ENCODE assay signal across 8 mouse cellular contexts in genomic region chr5:122091070-122091469, GRCm38 (mm10). TPM values are rescaled to one million over a fixed set of nuclear protein-coding genes. Genes with fewer than 3 reads are reported as not detected.
A peak's percentile ranks its signal among the peaks of the same experiment; 100 is the strongest.
DNase-seq lines count a peak whose midpoint lies in the region; ATAC-seq lines count a peak whose summit lies in the region.

No protein-coding gene starts in this region.

- H3K4me2 ChIP-seq in liver, embryonic 13.5 days, result no peak overlapping the region

- WGBS in liver, embryonic 13.5 days (ENCODE audit: insufficient replicate concordance), result 17% methylated on average over 15 of the region's 15 CpGs

- ATAC-seq in granulocyte monocyte progenitor cell, adult 5-6 weeks (replicated peaks; ENCODE audit: poor library complexity, severe bottlenecking), result peak; percentile 82
- ATAC-seq in liver, embryonic 13.5 days (ENCODE audit: low read depth), result no peak

- peak; percentile 48 to 56 for DNase-seq in left cerebral cortex, adult 18-20 months (ENCODE audit: low spot score in 2 of 2)
- no peak for DNase-seq in left cerebral cortex, postnatal 36 days (ENCODE audit: low spot score in 2 of 2)
- peak; percentile 37 for DNase-seq in MEL-GATA-1-ER (ENCODE audit: extremely low read depth, low read depth)
- DNase-seq in cerebellum, postnatal 10 days, result peak; percentile 82 to 83
- peak; percentile 29 for DNase-seq in liver, embryonic 13.5 days
- DNase-seq in retina, adult 2 months (ENCODE audit: low read depth, low spot score), result peak; percentile 34
- DNase-seq in left cerebral cortex, adult 8-10 months (ENCODE audit: low spot score in 2 of 2), result no peak

- no peak overlapping the region for H3K9ac ChIP-seq in liver, embryonic 13.5 days

- H3K36me3 ChIP-seq in liver, embryonic 13.5 days, result no peaks in the 10 kb centered on the region

- no peak overlapping the region for H3K4me3 ChIP-seq in liver, embryonic 13.5 days (replicated peaks)

- H3K9me3 ChIP-seq in liver, embryonic 13.5 days (replicated peaks), result no peaks in the 10 kb centered on the region

- no peaks in the 10 kb centered on the region for H3K4me1 ChIP-seq in liver, embryonic 13.5 days (replicated peaks)

- H3K27ac ChIP-seq in liver, embryonic 13.5 days, result no peak overlapping the region

- H3K27me3 ChIP-seq in liver, embryonic 13.5 days, result no peaks in the 10 kb centered on the region

- intact Hi-C loops in left cerebral cortex, postnatal 36 days (cut with DNase I), result no loop called here

RNA-seq across cellular contexts. Expression of gene Myl2, which starts 9.7 kb away (rescaled TPM):
- 1 to 10 TPM; 1.3 to 2.0 TPM for total RNA-seq in left cerebral cortex, adult 18-20 months (2021)
- total RNA-seq in left cerebral cortex, postnatal 36 days (2021), result 1 to 10 TPM; 1.3 to 1.6 TPM
- total RNA-seq in granulocyte monocyte progenitor cell, adult 5-6 weeks (2014; fragmentation: Nextera tagmentation), result not detected in 2 replicates
- not detected in 2 replicates for total RNA-seq in granulocyte monocyte progenitor cell, adult 5-6 weeks (2017)
- polyA plus RNA-seq in liver, embryonic 13.5 days (2015; fragmentation: Nextera tagmentation; extraction: Ambion mirVana), result 0.70 and 11.9 TPM in 2 replicates
- 1 to 10 TPM; 2.4 to 9.2 (median 3.9) TPM for total RNA-seq in left cerebral cortex, adult 8-10 months (2022)

RNA-seq across cellular contexts. Expression of gene Cux2, which starts 41.2 kb away (rescaled TPM):
- total RNA-seq in left cerebral cortex, adult 18-20 months (2021), result 100 to 1,000 TPM; 192 to 210 TPM
- 100 to 1,000 TPM; 187 to 216 TPM for total RNA-seq in left cerebral cortex, postnatal 36 days (2021)
- 3.3 TPM in 1 of 2 replicates, not detected in the other for total RNA-seq in granulocyte monocyte progenitor cell, adult 5-6 weeks (2014; fragmentation: Nextera tagmentation)
- total RNA-seq in granulocyte monocyte progenitor cell, adult 5-6 weeks (2017), result 1.9 TPM in 1 of 2 replicates, not detected in the other
- polyA plus RNA-seq in liver, embryonic 13.5 days (2015; fragmentation: Nextera tagmentation; extraction: Ambion mirVana), result 0.59 and 0.88 TPM in 2 replicates
- 100 to 1,000 TPM; 150 to 185 (median 160) TPM for total RNA-seq in left cerebral cortex, adult 8-10 months (2022)

RNA-seq across cellular contexts. Expression of gene Ccdc63, which starts 49.6 kb away (rescaled TPM):
- under 1 TPM; 0.82 to 0.84 TPM for total RNA-seq in left cerebral cortex, adult 18-20 months (2021)
- under 1 TPM; 0.30 to 0.72 TPM for total RNA-seq in left cerebral cortex, postnatal 36 days (2021)
- 1.1 and 2.0 TPM in 2 replicates for total RNA-seq in granulocyte monocyte progenitor cell, adult 5-6 weeks (2014; fragmentation: Nextera tagmentation)
- total RNA-seq in granulocyte monocyte progenitor cell, adult 5-6 weeks (2017), result 0.60 TPM in 1 of 2 replicates, not detected in the other
- 0.14 TPM in 1 of 2 replicates, not detected in the other for polyA plus RNA-seq in liver, embryonic 13.5 days (2015; fragmentation: Nextera tagmentation; extraction: Ambion mirVana)
- total RNA-seq in left cerebral cortex, adult 8-10 months (2022), result 1 to 10 TPM in 1 of 4 experiments, under 1 TPM in 3; 0.53 to 1.4 (median 0.68) TPM

Comparison
In these comparisons a context has a peak if more than half of its experiments do, and no peak if none do; other contexts are left out.
1. DNase-seq: peak in left cerebral cortex, adult 18-20 months (2 of 2), MEL-GATA-1-ER (single experiment), cerebellum, postnatal 10 days (2 of 2), liver, embryonic 13.5 days (single experiment) and retina, adult 2 months (single experiment); none in left cerebral cortex, postnatal 36 days (0 of 2) and left cerebral cortex, adult 8-10 months (0 of 2).
2. RNA of gene Cux2, which starts 41.2 kb away (total RNA-seq): 187 to 216 TPM in left cerebral cortex, postnatal 36 days, 192 to 210 TPM in left cerebral cortex, adult 18-20 months and 150 to 185 TPM in left cerebral cortex, adult 8-10 months; 1.9 to 3.3 TPM in granulocyte monocyte progenitor cell, adult 5-6 weeks; every median in the first group is over 10 times any median in the second.